Mouse (Mus musculus) heart, embryonic 10.5 days (tissue): ENCODE measurements around the gene Crygd. TPM values are rescaled to one million over a fixed set of nuclear protein-coding genes. Genes with fewer than 3 reads are reported as not detected.

Experiments
- DNase-seq: peaks from one replicate; pipeline ENCODE4 v3.0.0-alpha.2; 2017; ENCODE audit warnings: low spot score
- H3K27ac ChIP-seq: fragments of 300-500 bp; sonication (generic); 2 replicates; pipeline ENCODE4 v1.5.1; 2016; ENCODE audit warnings: mild to moderate bottlenecking
- H3K27me3 ChIP-seq: fragments of 300-500 bp; sonication (generic); 2 replicates; pipeline ENCODE4 v1.6.1; 2016; ENCODE audit warnings: mild to moderate bottlenecking; ENCODE audit not compliant: poor library complexity, insufficient read depth, severe bottlenecking
- H3K36me3 ChIP-seq: fragments of 300-500 bp; sonication (generic); 2 replicates; pipeline ENCODE4 v1.6.1; 2016; ENCODE audit warnings: mild to moderate bottlenecking, moderate library complexity
- H3K4me1 ChIP-seq: fragments of 300-500 bp; sonication (generic); 2 replicates; pipeline ENCODE4 v1.6.1; 2016; ENCODE audit warnings: mild to moderate bottlenecking
- H3K4me3 ChIP-seq: fragments of 300-500 bp; sonication (generic); 2 replicates; pipeline ENCODE4 v1.5.1; 2016; ENCODE audit warnings: mild to moderate bottlenecking, moderate library complexity
- H3K9me3 ChIP-seq: fragments of 300-500 bp; sonication (generic); 2 replicates; pipeline ENCODE4 v1.6.1; 2016; ENCODE audit warnings: mild to moderate bottlenecking, moderate library complexity
- WGBS: fragments of 180-500 bp; shearing (Covaris S2); methylation state at CpG from one replicate; pipeline ENCODE4 v1.1.7; 2016; 5-methylcytosine and 5-hydroxymethylcytosine counted together
- polyA plus RNA-seq: library from polyadenylated mRNA; unstranded; fragments of >200 nt; fragmentation: Nextera tagmentation; extraction: Ambion mirVana; gene quantifications from 2 replicates; pipeline ENCODE4 v1.2.1, GENCODE M21; 2016

Crygd gene
- polyA plus RNA-seq, 1 experiment from 2014 or later, result not detected

- Histone ChIP-seq H3K9me3 (no peaks in the 10 kb centered on the region), H3K36me3 (no peaks in the 10 kb centered on the region), H3K4me1 (no peaks in the 10 kb centered on the region), H3K27ac (no peak overlapping the region), H3K27me3 (no peaks in the 10 kb centered on the region), H3K4me3 (no peak overlapping the region)
- DNase-seq, result no peak
- 46% methylated on average over 3 of the region's 3 CpGs for WGBS
These were observed 27.7 kb downstream of the Crygd start for GRCm38 (mm10) chr1:65035513-65035912.

GRCm38 (mm10) chr1:65032641-65033040 lies 30.6 kb downstream of the Crygd start, which contains the start of gene Akr1cl:
Akr1cl (minus strand) TSS chr1:65032759.
- no peak within 1 kb of the TSS for H3K27ac ChIP-seq
- H3K9me3 ChIP-seq, result no peaks in the 10 kb centered on the region
- H3K4me3 ChIP-seq, result no peak within 1 kb of the TSS
- no peak for DNase-seq
- H3K4me1 ChIP-seq, result no peaks in the 10 kb centered on the region
- no peaks in the 10 kb centered on the region for H3K36me3 ChIP-seq
- no peaks in the 10 kb centered on the region for H3K27me3 ChIP-seq

GRCm38 (mm10) chr1:65028206-65028605 lies 35.0 kb downstream of the Crygd start:
- DNase-seq, result no peak
- WGBS, result 66% methylated on average over 9 of the region's 9 CpGs
- no peaks in the 10 kb centered on the region for H3K4me1 ChIP-seq
- H3K9me3 ChIP-seq, result no peaks in the 10 kb centered on the region
- H3K27ac ChIP-seq, result no peak overlapping the region
- H3K27me3 ChIP-seq, result no peaks in the 10 kb centered on the region
- H3K36me3 ChIP-seq, result no peaks in the 10 kb centered on the region
- no peak overlapping the region for H3K4me3 ChIP-seq

GRCm38 (mm10) chr1:65012726-65013125 lies 50.5 kb downstream of the Crygd start:
- Histone ChIP-seq H3K9me3 (no peaks in the 10 kb centered on the region), H3K36me3 (no peaks in the 10 kb centered on the region), H3K4me1 (no peaks in the 10 kb centered on the region), H3K27me3 (no peaks in the 10 kb centered on the region), H3K27ac (no peak overlapping the region), H3K4me3 (no peak overlapping the region)
- 80% methylated on average over 4 of the region's 4 CpGs for WGBS
- DNase-seq, result no peak

Other genes with a start within 250 kb of the Crygd start
- gene Plekhm3, start 106.6 kb downstream of the Crygd start, polyA plus RNA-seq, result 9.3 TPM in 2 replicates
- gene Akr1cl, start 30.7 kb downstream of the Crygd start, polyA plus RNA-seq, result 0.78 and 0.94 TPM in 2 replicates
- gene Cryge, start 12.3 kb downstream of the Crygd start, polyA plus RNA-seq, result not detected in 2 replicates
- gene Crygc, start 10.2 kb upstream of the Crygd start, polyA plus RNA-seq, result not detected in 2 replicates
- gene Crygb, start 18.8 kb upstream of the Crygd start, polyA plus RNA-seq, result 0.37 TPM in 1 of 2 replicates, not detected in the other
- not detected in 2 replicates for gene Cryga, start 39.9 kb upstream of the Crygd start, polyA plus RNA-seq
- not detected in 2 replicates for gene Gm28845, start 56.1 kb upstream of the Crygd start, polyA plus RNA-seq
- 0.12 and 0.31 TPM in 2 replicates for gene D630023F18Rik, start 59.8 kb upstream of the Crygd start, polyA plus RNA-seq
- gene Idh1, start 123.0 kb upstream of the Crygd start, polyA plus RNA-seq, result 92.2 and 111 TPM in 2 replicates
- 8.4 and 9.5 TPM in 2 replicates for gene Pikfyve, start 123.2 kb upstream of the Crygd start, polyA plus RNA-seq
- 0.10 TPM in 1 of 2 replicates, not detected in the other for gene Pth2r, start 218.6 kb upstream of the Crygd start, polyA plus RNA-seq